In the genomic region with DNA sequence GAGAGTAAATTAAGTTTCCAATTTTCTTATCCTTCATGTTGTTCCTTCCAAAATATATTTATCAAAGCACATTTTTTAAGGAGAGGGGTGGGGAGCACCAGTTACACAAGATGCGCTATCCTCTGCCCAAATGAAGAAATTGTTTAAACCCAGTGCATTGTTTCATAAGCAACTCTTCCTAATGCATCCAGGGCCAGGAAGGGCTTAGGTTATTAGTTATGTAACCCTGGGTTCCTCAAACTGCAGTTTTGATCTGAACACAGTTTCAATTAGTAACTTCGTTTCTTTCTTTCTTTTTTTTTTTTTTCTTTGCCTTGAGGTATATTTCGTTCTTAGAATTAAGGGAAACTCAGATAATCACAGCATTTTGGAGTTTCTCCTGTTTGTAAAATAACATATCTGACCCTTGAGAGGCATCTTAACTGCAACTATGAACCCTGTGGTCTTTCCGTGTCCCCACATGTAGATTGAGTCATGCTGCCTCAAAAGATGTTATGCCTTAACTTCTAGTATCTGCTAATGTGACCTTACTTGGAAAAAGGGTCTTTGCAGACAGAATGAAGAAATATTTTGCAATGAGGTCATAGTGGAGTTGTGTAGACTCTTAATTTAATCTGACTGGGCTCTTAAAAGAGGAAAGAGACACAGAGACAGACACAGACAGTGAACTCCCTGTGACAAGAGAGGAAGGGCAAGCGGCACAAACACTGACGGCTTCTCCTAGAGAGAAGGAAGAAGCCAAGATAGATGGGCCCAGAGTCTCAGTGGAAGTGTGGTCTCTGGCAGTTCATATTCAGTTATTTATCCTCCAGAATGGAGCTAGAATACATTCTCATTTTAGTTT, we compare ENCODE assay signal across 28 mouse cellular contexts.
DNase-seq lines count a peak whose midpoint lies in the region; ATAC-seq and TF ChIP-seq lines count a peak whose summit lies in the region.
"Had no signal": no experiment of that assay in that cellular context is flagged by ENCODE, and none has a peak within 500 bp of the region (broad histone marks: within the 10 kb centered on the region; RNA-seq: fewer than 3 reads in every experiment).

No protein-coding gene starts in this region.

- ATAC-seq in megakaryocyte, adult 5-6 weeks (ENCODE audit: poor library complexity, severe bottlenecking): peak; percentile 80
- no peak for ATAC-seq in forebrain, embryonic 15.5 days (replicated peaks)
- ATAC-seq: activated CD4-positive, CD25-positive, alpha-beta regulatory T cell, adult 4 months; forebrain, embryonic 14.5 days; intestine, embryonic 16.5 days had no signal

- H3K27me3 ChIP-seq in liver, adult 2 months (ENCODE audit: control insufficient read depth, insufficient read depth, low read length): no peaks in the 10 kb centered on the region
- no peaks in the 10 kb centered on the region for H3K27me3 ChIP-seq in forebrain, embryonic 15.5 days
- H3K27me3 ChIP-seq: CH12.LX; embryonic facial prominence, embryonic 12.5 days; hindbrain, embryonic 13.5 days; limb, embryonic 13.5 days; midbrain, embryonic 12.5 days; stomach, embryonic 15.5 days had no signal

- H3K9ac ChIP-seq in liver, adult 2 months (ENCODE audit: low read depth, low read length): no peak overlapping the region
- no peak overlapping the region for H3K9ac ChIP-seq in forebrain, embryonic 15.5 days (replicated peaks)
- H3K9ac ChIP-seq: embryonic facial prominence, embryonic 12.5 days; hindbrain, embryonic 13.5 days; limb, embryonic 13.5 days; liver, embryonic 14.5 days; lung, embryonic 14.5 days; midbrain, embryonic 12.5 days; stomach, embryonic 15.5 days had no signal

- H3K36me3 ChIP-seq in liver, adult 2 months (ENCODE audit: control insufficient read depth, insufficient read depth, low read length): no peaks in the 10 kb centered on the region
- H3K36me3 ChIP-seq in forebrain, embryonic 15.5 days: no peaks in the 10 kb centered on the region
- H3K36me3 ChIP-seq: embryonic facial prominence, embryonic 12.5 days; hindbrain, embryonic 13.5 days; limb, embryonic 13.5 days; midbrain, embryonic 12.5 days; stomach, embryonic 15.5 days had no signal

- peak; percentile 18 for DNase-seq in liver, adult 2 months (ENCODE audit: extremely low read depth, low read depth, low spot score)
- DNase-seq in liver (no peak), 416B (ENCODE audit: low read depth) (peak; percentile 68), adipocyte (ENCODE audit: low spot score) (peak; percentile 78)
- DNase-seq in frontal cortex, postnatal 25 days (ENCODE audit: low spot score in 2 of 2): no peak
- DNase-seq: adrenal gland, adult 8-10 months; cerebellum, adult 9-10 months; cerebellum, postnatal 36 days; embryo, embryonic 11 days; kidney, adult 8-10 months; kidney, postnatal 4 days; lung, embryonic 14.5 days; right cerebral cortex, postnatal 25 days; thymus, postnatal 14 days had no signal

- TF ChIP-seq POLR2A in liver, adult 2 months (IDR thresholded peaks at IDR 0.05; ENCODE audit: extremely low read depth, insufficient read depth, low read length): no peak

- H3K4me3 ChIP-seq in liver, adult 2 months (ENCODE audit: insufficient read depth, low read depth, low read length): no peak overlapping the region
- no peak overlapping the region for H3K4me3 ChIP-seq in forebrain, embryonic 15.5 days
- H3K4me3 ChIP-seq: embryonic facial prominence, embryonic 12.5 days; hindbrain, embryonic 13.5 days; limb, embryonic 13.5 days; midbrain, embryonic 12.5 days; stomach, embryonic 15.5 days had no signal

- WGBS in liver, adult 2 months: 82% methylated on average over 6 of the region's 6 CpGs
- WGBS in forebrain, embryonic 15.5 days: 93% methylated on average over 6 of the region's 6 CpGs

- H3K4me2 ChIP-seq in forebrain, embryonic 15.5 days (replicated peaks): no peak overlapping the region
- H3K4me2 ChIP-seq: embryonic facial prominence, embryonic 12.5 days; heart, embryonic 11.5 days; hindbrain, embryonic 13.5 days; limb, embryonic 13.5 days; lung, embryonic 14.5 days; midbrain, embryonic 12.5 days; stomach, embryonic 15.5 days had no signal

- no peaks in the 10 kb centered on the region for H3K79me2 ChIP-seq in liver, adult 2 months (ENCODE audit: control insufficient read depth, insufficient read depth, low read length)

- no peak for TF ChIP-seq CTCF in liver, adult 2 months (IDR thresholded peaks at IDR 0.05; ENCODE audit: low read depth, low read length)

- no peaks in the 10 kb centered on the region for H3K9me3 ChIP-seq in forebrain, embryonic 15.5 days
- H3K9me3 ChIP-seq: embryonic facial prominence, embryonic 12.5 days; hindbrain, embryonic 13.5 days; limb, embryonic 13.5 days; midbrain, embryonic 12.5 days; stomach, embryonic 15.5 days had no signal

- H3K27ac ChIP-seq in liver, adult 2 months (replicated peaks; ENCODE audit: insufficient read depth, low read depth, low read length): no peak overlapping the region
- no peak overlapping the region for H3K27ac ChIP-seq in forebrain, embryonic 15.5 days (replicated peaks)
- H3K27ac ChIP-seq: embryonic facial prominence, embryonic 12.5 days; hindbrain, embryonic 13.5 days; kidney, postnatal 0 days; limb, embryonic 13.5 days; liver, embryonic 14.5 days; midbrain, embryonic 12.5 days; stomach, embryonic 15.5 days had no signal

- H3K4me1 ChIP-seq in liver, adult 2 months (ENCODE audit: control insufficient read depth, insufficient read depth, low read length): peaks cover 6% of the 10 kb centered on the region; the same call in 1 of the 2 replicates
- no peaks in the 10 kb centered on the region for H3K4me1 ChIP-seq in forebrain, embryonic 15.5 days
- H3K4me1 ChIP-seq: hindbrain, embryonic 13.5 days; midbrain, embryonic 12.5 days; stomach, embryonic 15.5 days had no signal

Comparison
In these comparisons a context has a peak if more than half of its experiments do, and no peak if none do; other contexts are left out.
1. DNase-seq: peak in liver, adult 2 months (single experiment), 416B (single experiment) and adipocyte (single experiment); none in liver (single experiment) and frontal cortex, postnatal 25 days (0 of 2).